Mouse (Mus musculus) kidney, embryonic 14.5 days (tissue): ENCODE results near the gene Socs2. TPM values are rescaled to one million over a fixed set of nuclear protein-coding genes. Genes with fewer than 3 reads are reported as not detected.
A peak's percentile ranks its signal among the peaks of the same experiment; 100 is the strongest.

Source experiments
- ATAC-seq: fragments of 200-750 bp; cut with Nextera tagmentation; 2 replicates; pipeline ENCODE4 v1.8.0; 2017; ENCODE audit warnings: moderate number of reproducible peaks, mild to moderate bottlenecking, moderate TSS enrichment, moderate library complexity; ENCODE audit not compliant: low FRiP score, low TSS enrichment
- H3K27ac ChIP-seq: fragments of 300-500 bp; sonication (generic); 2 replicates; pipeline ENCODE4 v1.5.1; 2014; ENCODE audit warnings: low read depth, mild to moderate bottlenecking, low read length, moderate library complexity, mixed read lengths
- H3K27me3 ChIP-seq: fragments of 300-500 bp; sonication (generic); 2 replicates; pipeline ENCODE4 v1.6.1; 2014; ENCODE audit warnings: mild to moderate bottlenecking, low read length; ENCODE audit not compliant: control insufficient read depth, insufficient read depth
- H3K36me3 ChIP-seq: fragments of 300-500 bp; sonication (generic); 2 replicates; pipeline ENCODE4 v1.6.1; 2014; ENCODE audit warnings: low read length, mixed read lengths; ENCODE audit not compliant: control insufficient read depth, insufficient read depth
- H3K4me1 ChIP-seq: fragments of 300-500 bp; sonication (generic); 2 replicates; pipeline ENCODE4 v1.6.1; 2014; ENCODE audit warnings: low read length, mixed read lengths; ENCODE audit not compliant: control insufficient read depth, insufficient read depth
- H3K4me2 ChIP-seq: fragments of 300-500 bp; sonication (generic); replicated peaks from 2 replicates; pipeline ENCODE4 v1.6.1; 2014; ENCODE audit warnings: low read depth, mild to moderate bottlenecking, low read length
- H3K4me3 ChIP-seq: fragments of 300-500 bp; sonication (generic); 2 replicates; pipeline ENCODE4 v1.5.1; 2014; ENCODE audit warnings: mild to moderate bottlenecking, low read length
- H3K9ac ChIP-seq: fragments of 300-500 bp; sonication (generic); 2 replicates; pipeline ENCODE4 v1.6.1; 2014; ENCODE audit warnings: low read depth, mild to moderate bottlenecking, low read length, moderate library complexity
- H3K9me3 ChIP-seq: fragments of 300-500 bp; sonication (generic); 2 replicates; pipeline ENCODE4 v1.6.1; 2016; ENCODE audit warnings: low read length; ENCODE audit not compliant: control insufficient read depth
- WGBS: fragments of 180-500 bp; shearing (Covaris S2); extraction: QIAGEN DNeasy Blood & Tissue Kit; methylation state at CpG from one replicate; pipeline ENCODE4 v1.1.7; 2014; 5-methylcytosine and 5-hydroxymethylcytosine counted together
- polyA plus RNA-seq: library from polyadenylated mRNA; unstranded; fragments of >200 nt; fragmentation: Nextera tagmentation; extraction: Ambion mirVana; gene quantifications from 2 replicates; pipeline ENCODE4 v1.2.1, GENCODE M21; 2014

Gene Socs2
- polyA plus RNA-seq, 1 experiment from 2014 or later: 17.9 TPM

GRCm38 (mm10) chr10:95415533-95416360, 1.2 kb downstream of the Socs2 start:
- H3K4me3 ChIP-seq: peak overlapping the region; percentile 54
- H3K4me2 ChIP-seq: peak overlapping the region; percentile 97
- under 1% methylated on average over 63 of the region's 65 CpGs for WGBS
- H3K9me3 ChIP-seq: no peaks in the 10 kb centered on the region
- H3K36me3 ChIP-seq: no peaks in the 10 kb centered on the region
- 0 out of 2 replicates have a peak, but pooled peaks have one; percentile 1 for ATAC-seq
- H3K27ac ChIP-seq: no peak overlapping the region
- H3K27me3 ChIP-seq: peaks cover 26% of the 10 kb centered on the region
- H3K4me1 ChIP-seq: peaks cover 8% of the 10 kb centered on the region
- peak overlapping the region; percentile 68 for H3K9ac ChIP-seq

- 0% methylated on average over 15 of the region's 15 CpGs for WGBS
- Histone ChIP-seq H3K27me3 (peaks cover 32% of the 10 kb centered on the region), H3K27ac (no peak overlapping the region)
Observed at GRCm38 (mm10) chr10:95415159-95415532, 1.8 kb downstream of the Socs2 start.

DNA sequence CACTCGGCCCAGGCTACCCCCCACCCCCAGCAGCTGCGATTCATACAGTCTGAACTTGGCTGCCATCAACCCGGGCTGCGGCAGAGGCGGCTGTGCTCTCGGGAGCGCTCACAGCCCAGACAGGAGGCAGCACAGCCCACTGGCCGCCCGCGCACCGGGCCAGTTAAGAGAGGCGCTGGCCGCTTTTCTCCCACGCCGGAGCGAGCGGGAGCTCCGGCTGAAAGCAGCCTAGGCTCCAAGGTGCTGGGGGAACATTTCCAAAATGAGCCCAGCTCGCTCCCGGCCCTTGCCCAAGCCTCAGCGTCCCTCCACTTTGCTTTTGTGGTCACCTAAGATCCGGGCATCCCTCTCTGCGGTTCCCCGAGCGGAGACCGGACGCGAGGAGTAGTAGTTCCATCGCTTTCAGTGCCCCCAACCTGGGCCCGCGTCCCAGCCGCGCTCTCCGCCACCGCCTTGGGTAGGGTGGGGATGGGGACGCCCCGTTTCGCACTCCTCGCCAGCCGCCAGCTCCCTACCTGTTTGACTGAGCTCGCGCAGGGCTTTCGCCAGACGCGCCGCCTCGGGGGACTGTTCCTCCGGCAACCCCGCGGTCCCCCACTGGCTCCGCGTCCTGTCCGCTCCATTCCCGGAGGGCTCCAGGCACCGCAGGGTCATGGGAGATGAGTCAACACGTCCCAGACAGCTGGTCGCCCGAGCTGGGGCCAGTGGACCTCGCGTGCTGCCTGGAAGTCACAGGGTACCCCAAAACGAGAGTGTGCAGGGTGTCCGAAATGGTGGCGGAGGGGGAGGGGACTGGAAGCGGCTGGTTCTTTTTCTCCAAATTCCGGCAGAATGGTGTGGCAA, 2.4 kb downstream of the Socs2 start:
- under 1% methylated on average over 65 of the region's 65 CpGs for WGBS
- H3K4me3 ChIP-seq: peak overlapping the region; percentile 54
- peaks cover 8% of the 10 kb centered on the region for H3K4me1 ChIP-seq
- no peaks in the 10 kb centered on the region for H3K36me3 ChIP-seq
- H3K27me3 ChIP-seq: peaks cover 37% of the 10 kb centered on the region
- no peak overlapping the region for H3K27ac ChIP-seq
- H3K9ac ChIP-seq: peak overlapping the region; percentile 42; the same call in 1 of the 2 replicates
- H3K4me2 ChIP-seq: peak overlapping the region; percentile 97
- no peaks in the 10 kb centered on the region for H3K9me3 ChIP-seq
- no peak for ATAC-seq

More at GRCm38 (mm10) chr10:95415159-95415532, 1.8 kb downstream of the Socs2 start:
- H3K4me2 ChIP-seq: peak overlapping the region; percentile 97
- no peaks in the 10 kb centered on the region for H3K36me3 ChIP-seq
- ATAC-seq: no peak
- H3K4me3 ChIP-seq: peak overlapping the region; percentile 54
- no peaks in the 10 kb centered on the region for H3K9me3 ChIP-seq
- peak overlapping the region; percentile 42; the same call in 1 of the 2 replicates for H3K9ac ChIP-seq
- H3K4me1 ChIP-seq: peaks cover 8% of the 10 kb centered on the region

DNA sequence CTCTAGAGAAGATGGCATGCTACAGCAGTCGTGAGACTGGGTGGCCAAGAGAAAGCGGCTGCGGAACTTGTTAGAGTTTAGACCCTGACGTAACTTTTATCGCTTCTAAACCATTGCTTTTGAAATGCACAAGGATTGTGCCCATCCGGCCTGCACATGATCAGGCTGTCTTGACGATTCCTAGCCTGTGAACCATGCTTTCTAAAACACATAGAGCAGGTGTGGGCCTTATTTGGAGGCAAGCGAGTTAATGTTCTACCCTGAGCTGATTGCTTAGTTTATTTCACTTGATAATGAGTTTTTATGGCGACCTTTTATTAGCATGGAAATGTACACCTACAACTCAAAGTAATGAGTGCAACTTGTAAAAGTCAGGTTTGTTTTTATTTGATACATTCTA, 5.8 kb downstream of the Socs2 start:
- Histone ChIP-seq H3K4me3 (no peak overlapping the region), H3K27ac (no peak overlapping the region), H3K4me1 (peaks cover 8% of the 10 kb centered on the region), H3K27me3 (peaks cover 60% of the 10 kb centered on the region), H3K4me2 (no peak overlapping the region), H3K9ac (no peak overlapping the region), H3K9me3 (no peaks in the 10 kb centered on the region), H3K36me3 (no peaks in the 10 kb centered on the region)
- WGBS: 74% methylated on average over 9 of the region's 9 CpGs
- ATAC-seq: no peak

- Histone ChIP-seq H3K9me3 (no peaks in the 10 kb centered on the region), H3K36me3 (no peaks in the 10 kb centered on the region), H3K4me1 (peaks cover 6% of the 10 kb centered on the region), H3K27me3 (peaks cover 60% of the 10 kb centered on the region), H3K4me2 (no peak overlapping the region), H3K27ac (no peak overlapping the region), H3K4me3 (no peak overlapping the region), H3K9ac (no peak overlapping the region)
- ATAC-seq: no peak
- 75% methylated on average over 7 of the region's 7 CpGs for WGBS
Observed at GRCm38 (mm10) chr10:95410709-95411108, 6.3 kb downstream of the Socs2 start.

DNA sequence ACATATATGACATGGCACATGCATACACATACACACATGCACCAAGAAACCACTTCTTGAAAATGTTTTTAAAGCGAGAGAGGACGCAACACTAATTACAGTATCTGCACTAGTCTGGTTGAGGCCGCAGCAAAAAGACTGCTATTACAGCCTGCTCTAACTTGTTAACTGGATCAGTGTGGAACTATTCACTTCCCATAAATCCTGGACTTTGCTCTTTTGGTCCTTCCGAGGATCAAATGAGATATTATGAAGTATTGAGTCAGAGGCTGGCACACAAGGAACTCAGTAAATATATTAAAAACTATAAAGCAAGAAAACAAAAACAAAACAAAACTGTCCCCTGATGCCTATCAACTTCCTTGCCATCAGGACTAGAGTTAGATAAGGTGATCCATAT, 6.8 kb downstream of the Socs2 start:
- H3K9me3 ChIP-seq: no peaks in the 10 kb centered on the region

GRCm38 (mm10) chr10:95409149-95409548, 7.8 kb downstream of the Socs2 start:
- Histone ChIP-seq H3K9ac (no peak overlapping the region), H3K27me3 (peaks cover 52% of the 10 kb centered on the region), H3K9me3 (no peaks in the 10 kb centered on the region), H3K27ac (no peak overlapping the region), H3K36me3 (no peaks in the 10 kb centered on the region), H3K4me3 (no peak overlapping the region), H3K4me1 (no peaks in the 10 kb centered on the region), H3K4me2 (no peak overlapping the region)
- WGBS: 68% methylated on average over 7 of the region's 7 CpGs
- ATAC-seq: no peak

More for the DNA sequence above, 6.8 kb downstream of the Socs2 start:
- H3K4me1 ChIP-seq: peaks cover 3% of the 10 kb centered on the region; the same call in 1 of the 2 replicates
- no peak for ATAC-seq
- WGBS: 88% methylated on average over 4 of the region's 4 CpGs
- no peak overlapping the region for H3K27ac ChIP-seq
- no peak overlapping the region for H3K4me2 ChIP-seq
- H3K36me3 ChIP-seq: no peaks in the 10 kb centered on the region
- no peak overlapping the region for H3K9ac ChIP-seq
- H3K4me3 ChIP-seq: no peak overlapping the region
- H3K27me3 ChIP-seq: peaks cover 57% of the 10 kb centered on the region

- H3K9ac ChIP-seq: no peak overlapping the region
- no peak overlapping the region for H3K4me2 ChIP-seq
- no peaks in the 10 kb centered on the region for H3K9me3 ChIP-seq
- H3K4me1 ChIP-seq: no peaks in the 10 kb centered on the region
- H3K27me3 ChIP-seq: peaks cover 47% of the 10 kb centered on the region
- 67% methylated on average over 9 of the region's 9 CpGs for WGBS
- no peaks in the 10 kb centered on the region for H3K36me3 ChIP-seq
- no peak overlapping the region for H3K27ac ChIP-seq
- ATAC-seq: no peak
- no peak overlapping the region for H3K4me3 ChIP-seq
Observed at GRCm38 (mm10) chr10:95408487-95408886, 8.5 kb downstream of the Socs2 start.
